Mouse (Mus musculus) forebrain, embryonic 10.5 days (tissue): ENCODE data around the gene Dnah7b. TPM values are rescaled to one million over a fixed set of nuclear protein-coding genes. Genes with fewer than 3 reads are reported as not detected.
"Not testable (repeated sequence)": the region's sequence is repeated elsewhere in the genome, so short reads cannot be mapped to it uniquely, and the experiment has no call there.

Experiments used
- DNase-seq: peaks from one replicate; pipeline ENCODE4 v3.0.0-alpha.2; 2017; ENCODE audit warnings: low spot score; ENCODE audit errors: extremely low spot score
- H3K27ac ChIP-seq: fragments of 300-500 bp; sonication (generic); 2 replicates; pipeline ENCODE4 v1.5.1; 2016; ENCODE audit warnings: mild to moderate bottlenecking
- H3K27me3 ChIP-seq: fragments of 300-500 bp; sonication (generic); 2 replicates; pipeline ENCODE4 v1.6.1; 2016; ENCODE audit warnings: mild to moderate bottlenecking; ENCODE audit not compliant: poor library complexity, severe bottlenecking
- H3K36me3 ChIP-seq: fragments of 300-500 bp; sonication (generic); replicated peaks from 2 replicates; pipeline ENCODE4 v1.6.1; 2016; ENCODE audit warnings: mild to moderate bottlenecking, moderate library complexity
- H3K4me1 ChIP-seq: fragments of 300-500 bp; sonication (generic); 2 replicates; pipeline ENCODE4 v1.6.1; 2016
- H3K4me3 ChIP-seq: fragments of 300-500 bp; sonication (generic); 2 replicates; pipeline ENCODE4 v1.5.1; 2016; ENCODE audit warnings: mild to moderate bottlenecking, moderate library complexity
- H3K9me3 ChIP-seq: fragments of 300-500 bp; sonication (generic); 2 replicates; pipeline ENCODE4 v1.6.1; 2016; ENCODE audit warnings: mild to moderate bottlenecking, moderate library complexity
- WGBS: fragments of 180-500 bp; shearing (Covaris S2); methylation state at CpG from one replicate; pipeline ENCODE4 v1.1.7; 2016; 5-methylcytosine and 5-hydroxymethylcytosine counted together
- polyA plus RNA-seq: library from polyadenylated mRNA; unstranded; fragments of >200 nt; fragmentation: Nextera tagmentation; extraction: Ambion mirVana; gene quantifications from 2 replicates; pipeline ENCODE4 v1.2.1, GENCODE M21; 2016

The Dnah7b gene
- polyA plus RNA-seq, 1 experiment from 2014 or later: 2.1 TPM

- Histone ChIP-seq H3K4me1 (no peaks in the 10 kb centered on the region), H3K27ac (no peak overlapping the region), H3K4me3 (no peak overlapping the region), H3K36me3 (no peaks in the 10 kb centered on the region), H3K27me3 (no peaks in the 10 kb centered on the region), H3K9me3 (no peaks in the 10 kb centered on the region)
- no peak for DNase-seq
- 92% methylated on average over 6 of the region's 6 CpGs for WGBS
Measured at GRCm38 (mm10) chr1:46408324-46409115, 342.4 kb downstream of the Dnah7b start.

GRCm38 (mm10) chr1:46414798-46415197, 348.7 kb downstream of the Dnah7b start:
- not testable (repeated sequence) for H3K4me3 ChIP-seq, H3K27ac ChIP-seq, H3K4me1 ChIP-seq, DNase-seq, H3K9me3 ChIP-seq, H3K36me3 ChIP-seq, H3K27me3 ChIP-seq
- 89% methylated on average over 7 of the region's 7 CpGs for WGBS

- WGBS: 25% methylated on average over 3 of the region's 3 CpGs
- H3K4me1 ChIP-seq, H3K27ac ChIP-seq, H3K4me3 ChIP-seq, H3K36me3 ChIP-seq, H3K27me3 ChIP-seq, DNase-seq, H3K9me3 ChIP-seq: not testable (repeated sequence)
Measured at GRCm38 (mm10) chr1:46416946-46417345, 350.8 kb downstream of the Dnah7b start.

- not testable (repeated sequence) for H3K27ac ChIP-seq, H3K4me3 ChIP-seq, H3K27me3 ChIP-seq, DNase-seq, H3K9me3 ChIP-seq, H3K36me3 ChIP-seq, H3K4me1 ChIP-seq
- 82% methylated on average over 4 of the region's 4 CpGs for WGBS
Measured at GRCm38 (mm10) chr1:46418966-46419365, 352.9 kb downstream of the Dnah7b start.

Other genes starting within 250 kb of the Dnah7b start
- not detected in 2 replicates for gene Gm5269, start 176.0 kb upstream of the Dnah7b start, polyA plus RNA-seq
- 5.7 and 7.0 TPM in 2 replicates for gene Slc40a1, start 139.8 kb upstream of the Dnah7b start, polyA plus RNA-seq